Mouse (Mus musculus) lung, postnatal 0 days (tissue): Measurements from ENCODE around the gene Col4a3.

Experiments used
- CTCF ChIP-seq: IDR thresholded peaks from 2 replicates; pipeline ENCODE4 v1.5.1; 2016; ENCODE audit warnings: antibody characterized with exemption, mild to moderate bottlenecking
- EP300 ChIP-seq: IDR thresholded peaks from 2 replicates; pipeline ENCODE4 v1.6.1; 2016; ENCODE audit warnings: antibody characterized with exemption, mild to moderate bottlenecking, control low read depth

DNA sequence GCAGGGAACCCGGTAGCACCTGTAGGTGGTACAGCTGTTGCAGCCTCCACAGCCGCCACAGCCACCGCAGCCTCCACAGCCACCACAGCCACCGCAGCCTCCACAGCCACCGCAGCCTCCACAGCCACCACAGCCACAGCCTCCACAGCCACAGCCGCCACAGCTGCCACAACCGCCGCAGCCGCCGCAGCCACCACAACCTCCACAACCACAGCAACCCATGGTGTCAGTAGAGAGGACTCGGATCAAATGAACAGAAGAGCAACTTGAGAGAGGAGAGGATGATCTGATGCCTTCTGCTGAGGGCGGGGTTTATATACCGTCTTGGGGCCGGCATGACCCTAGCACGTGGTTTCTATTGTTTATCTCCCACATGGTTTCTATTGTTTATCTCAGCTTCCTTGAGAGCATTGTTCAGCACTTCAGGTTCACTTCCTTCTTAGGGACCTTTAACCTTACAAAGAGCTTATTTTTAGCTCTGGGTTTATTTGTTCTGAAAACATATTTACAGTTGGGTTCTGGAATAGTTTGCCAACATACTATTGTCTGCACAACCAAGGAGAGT, 184.4 kb downstream of the Col4a3 start, which contains the start of gene Gm47791:
- TF ChIP-seq CTCF (no peak), EP300 (no peak)
